Mouse (Mus musculus): ENCODE measurements around the gene Tjp1. TPM values are rescaled to one million over a fixed set of nuclear protein-coding genes. Genes with fewer than 3 reads are reported as not detected.

Tjp1 gene
- polyA plus RNA-seq, 1 experiment from 2014 or later = 30.7 TPM

DNA sequence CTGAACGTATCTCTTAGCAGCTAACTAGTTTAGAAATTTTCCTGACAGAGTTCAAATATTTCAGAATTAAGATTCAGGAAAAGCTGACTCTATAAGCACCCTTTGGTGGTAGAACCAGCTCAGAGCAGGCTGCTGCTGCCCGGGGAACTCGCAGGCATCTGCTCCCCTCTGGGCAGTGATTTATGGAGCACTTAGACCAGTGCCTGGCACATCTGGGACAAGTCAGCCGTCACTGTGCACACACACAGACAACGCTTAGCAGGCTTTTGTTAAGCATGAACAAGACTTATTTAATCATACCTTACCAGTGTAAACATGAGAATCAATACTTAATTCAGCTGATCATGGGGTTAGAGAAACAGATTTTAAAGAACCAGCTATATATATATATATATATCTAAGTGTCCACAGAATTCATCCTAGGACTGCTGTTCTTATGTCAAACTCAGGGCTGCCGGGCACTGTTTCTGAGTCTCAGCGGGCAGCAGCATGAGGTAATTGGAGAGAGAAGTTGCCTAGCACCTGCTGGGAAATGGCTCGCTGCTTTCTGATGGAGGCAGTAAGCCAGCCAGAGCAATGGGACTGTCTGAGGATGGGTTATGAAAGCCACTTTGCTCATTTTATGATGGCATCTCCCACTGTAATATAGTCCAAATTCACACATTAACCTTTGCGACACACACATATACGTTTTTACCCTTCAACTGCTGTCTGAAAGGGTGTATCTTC is 14.0 kb downstream of the Tjp1 start:
- Histone ChIP-seq H3K4me2 (no peak overlapping the region), H3K36me3 (replicated peaks) (no peaks in the 10 kb centered on the region), H3K9me3 (no peaks in the 10 kb centered on the region), H3K9ac (no peak overlapping the region), H3K27ac (no peak overlapping the region), H3K4me3 (replicated peaks) (no peak overlapping the region), H3K4me1 (peaks cover 15% of the 10 kb centered on the region; the same call in 1 of the 2 replicates), H3K27me3 (0 out of 2 replicates have a peak, but pooled peaks cover 3% of the 10 kb centered on the region)
- 57% methylated on average over 10 of the region's 10 CpGs for WGBS
- no peak for ATAC-seq (ENCODE audit: low FRiP score)

DNA sequence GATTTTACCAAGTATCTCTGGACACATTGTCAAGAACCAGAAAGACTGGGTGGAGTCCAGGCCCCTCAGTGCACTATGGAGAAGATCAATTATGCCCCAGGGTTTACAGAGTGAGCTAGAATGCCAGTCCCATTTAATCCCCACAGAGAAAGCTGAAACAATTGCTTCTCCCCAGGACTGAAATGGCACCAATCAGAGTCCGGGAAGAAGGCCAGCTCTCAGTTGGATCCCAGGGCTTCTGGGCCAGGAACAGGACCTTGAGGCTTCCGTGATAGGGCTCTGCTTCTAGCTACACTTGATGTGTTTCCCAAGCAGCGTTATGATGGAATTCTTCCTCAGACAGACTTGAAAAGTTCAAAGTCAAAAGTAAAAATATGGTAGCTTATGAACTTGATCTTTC is 18.2 kb downstream of the Tjp1 start:
- Histone ChIP-seq H3K4me3 (replicated peaks) (no peak overlapping the region), H3K9ac (no peak overlapping the region), H3K27ac (no peak overlapping the region), H3K27me3 (no peaks in the 10 kb centered on the region), H3K4me2 (no peak overlapping the region), H3K9me3 (no peaks in the 10 kb centered on the region), H3K4me1 (peaks cover 3% of the 10 kb centered on the region; the same call in 1 of the 2 replicates), H3K36me3 (replicated peaks) (no peaks in the 10 kb centered on the region)
- no peak for ATAC-seq (ENCODE audit: low FRiP score)
- 48% methylated on average over 3 of the region's 3 CpGs for WGBS

DNA sequence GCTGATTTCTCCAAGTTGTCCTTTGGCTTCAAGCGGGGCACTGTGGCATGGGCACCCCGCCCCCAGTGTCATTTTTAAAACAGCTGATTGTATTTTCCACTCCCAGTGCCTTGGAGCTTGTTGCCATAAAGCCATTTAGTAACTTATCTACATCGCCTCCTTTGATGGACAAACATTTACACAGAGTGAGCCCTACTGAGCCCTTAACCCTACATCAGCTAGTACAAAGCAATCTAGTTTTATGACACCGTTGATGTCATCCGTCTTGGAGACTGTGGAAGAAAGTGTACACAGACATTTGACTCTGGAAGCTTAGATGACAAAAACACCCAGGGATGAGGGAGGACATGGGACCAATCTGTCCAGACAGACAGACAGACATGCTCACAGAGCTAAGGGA is 20.2 kb downstream of the Tjp1 start:
- Histone ChIP-seq H3K4me1 (peaks cover 3% of the 10 kb centered on the region; the same call in 1 of the 2 replicates), H3K9ac (no peak overlapping the region), H3K4me3 (replicated peaks) (no peak overlapping the region), H3K4me2 (no peak overlapping the region), H3K27ac (no peak overlapping the region), H3K36me3 (replicated peaks) (no peaks in the 10 kb centered on the region), H3K9me3 (no peaks in the 10 kb centered on the region), H3K27me3 (no peaks in the 10 kb centered on the region)
- WGBS = 96% methylated on average over 5 of the region's 5 CpGs
- no peak for ATAC-seq (ENCODE audit: low FRiP score)

DNA sequence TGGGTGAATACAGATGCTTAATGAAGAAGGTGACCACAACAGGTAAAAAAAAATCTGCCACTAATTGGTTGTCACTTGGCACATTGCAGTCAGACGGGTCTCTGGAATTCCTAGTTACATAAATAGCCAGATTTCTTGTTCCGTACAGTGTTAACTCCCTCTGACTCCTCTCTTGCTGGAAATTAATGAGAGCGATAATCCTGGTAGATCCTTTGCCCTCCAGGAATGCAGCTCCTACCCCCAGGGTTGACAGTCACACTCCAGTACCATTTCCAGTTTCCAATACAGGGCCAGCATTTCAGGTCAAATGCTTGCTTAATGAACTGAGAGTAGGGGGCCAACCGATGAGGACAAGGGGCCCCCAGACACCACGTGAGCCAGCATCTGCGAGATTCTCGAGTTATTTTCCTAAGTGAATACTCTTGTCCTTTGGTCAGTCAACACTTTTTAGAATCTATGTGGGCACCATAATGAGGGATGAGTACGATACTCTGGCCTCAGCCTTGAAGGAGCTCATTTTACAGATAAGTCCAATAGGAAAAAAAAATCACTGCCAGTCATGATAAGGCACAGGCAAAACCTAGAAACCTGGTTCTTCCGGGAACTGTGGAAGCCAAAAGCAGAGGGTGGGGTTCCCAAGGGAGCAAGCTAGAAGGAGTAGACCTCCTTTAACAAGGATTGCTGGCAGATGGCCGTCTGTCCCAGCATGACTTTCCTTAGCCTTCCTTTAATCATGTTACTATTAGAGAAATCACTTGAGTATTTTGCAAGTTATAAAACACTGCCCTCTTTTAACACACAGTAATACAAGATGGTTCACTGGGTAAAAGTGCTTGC is 24.9 kb downstream of the Tjp1 start:
- no peak overlapping the region for H3K27ac ChIP-seq
- no peak for ATAC-seq (ENCODE audit: low FRiP score)
- H3K27me3 ChIP-seq = no peaks in the 10 kb centered on the region
- H3K9me3 ChIP-seq = 0 out of 2 replicates have a peak, but pooled peaks cover 4% of the 10 kb centered on the region
- no peaks in the 10 kb centered on the region for H3K4me1 ChIP-seq
- 73% methylated on average over 10 of the region's 10 CpGs for WGBS
- no peak overlapping the region for H3K9ac ChIP-seq
- H3K36me3 ChIP-seq (replicated peaks) = no peaks in the 10 kb centered on the region
- no peak overlapping the region for H3K4me3 ChIP-seq (replicated peaks)
- H3K4me2 ChIP-seq = no peak overlapping the region

DNA sequence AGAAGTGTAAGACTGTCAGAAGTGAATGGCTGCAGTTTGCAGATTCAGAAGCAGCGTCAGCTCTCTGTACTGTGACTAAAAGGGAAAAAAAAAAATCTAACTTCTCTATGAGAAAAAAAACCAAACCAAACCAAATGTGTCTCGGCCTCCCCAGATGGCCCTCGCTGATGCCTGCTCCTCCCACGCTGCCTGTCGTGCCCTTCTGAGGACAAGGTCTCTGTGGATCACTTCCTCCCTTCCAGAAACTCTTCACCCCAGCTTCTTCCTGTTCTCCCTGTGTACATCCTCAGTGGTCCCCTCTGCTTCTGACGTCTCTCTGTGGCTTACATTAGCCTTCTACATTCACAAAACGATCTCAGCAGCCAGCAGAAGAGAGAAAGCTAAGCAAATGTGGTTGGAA is 26.8 kb downstream of the Tjp1 start:
- no peaks in the 10 kb centered on the region for H3K27me3 ChIP-seq
- H3K4me2 ChIP-seq = no peak overlapping the region
- H3K4me1 ChIP-seq = no peaks in the 10 kb centered on the region
- ATAC-seq (ENCODE audit: low FRiP score) = no peak
- no peaks in the 10 kb centered on the region for H3K36me3 ChIP-seq (replicated peaks)
- 0 out of 2 replicates have a peak, but pooled peaks cover 4% of the 10 kb centered on the region for H3K9me3 ChIP-seq
- H3K27ac ChIP-seq = no peak overlapping the region
- 86% methylated on average over 7 of the region's 7 CpGs for WGBS
- no peak overlapping the region for H3K4me3 ChIP-seq (replicated peaks)
- H3K9ac ChIP-seq = no peak overlapping the region

DNA sequence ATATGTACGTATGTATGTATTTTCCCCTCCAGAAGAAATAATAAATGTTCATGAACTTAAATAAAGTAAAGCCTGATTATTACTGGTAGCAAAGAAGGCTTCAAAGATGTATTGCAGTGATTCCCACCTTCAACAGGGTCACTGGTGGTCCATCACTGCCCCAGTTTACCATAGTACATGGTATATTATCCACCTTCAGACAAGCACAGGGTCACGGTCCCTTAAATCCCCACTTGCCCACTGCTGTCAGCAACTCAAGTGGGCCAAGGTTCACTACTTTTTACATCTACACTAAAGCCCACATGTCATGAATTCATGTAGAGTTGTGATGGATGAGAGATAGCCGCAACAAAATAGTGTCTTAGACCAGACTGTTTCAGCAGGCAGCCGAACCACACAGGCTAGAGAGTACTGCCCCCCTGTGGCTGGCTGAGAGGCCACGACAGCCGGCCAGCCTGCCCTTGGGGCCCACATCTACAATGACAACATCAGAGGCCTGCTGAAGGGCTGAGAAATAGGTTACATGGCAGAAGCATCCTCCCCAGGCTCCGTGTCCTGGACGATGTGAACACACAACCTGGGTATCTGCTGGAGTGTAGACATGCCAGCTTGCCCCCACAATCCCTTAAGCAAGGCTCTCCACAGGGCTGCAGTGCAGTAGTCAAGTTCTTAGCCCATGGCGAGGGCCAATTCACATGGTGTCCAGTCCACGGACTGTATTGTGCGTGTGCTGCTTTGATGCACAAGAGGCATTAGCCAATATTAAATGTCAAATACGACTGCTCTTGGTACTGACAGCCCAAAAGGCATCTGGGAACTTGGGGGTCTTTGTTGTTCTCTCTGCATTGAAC is 29.6 kb downstream of the Tjp1 start:
- no peaks in the 10 kb centered on the region for H3K36me3 ChIP-seq (replicated peaks)
- no peak overlapping the region for H3K4me2 ChIP-seq
- H3K27me3 ChIP-seq = no peaks in the 10 kb centered on the region
- H3K9me3 ChIP-seq = 0 out of 2 replicates have a peak, but pooled peaks cover 4% of the 10 kb centered on the region
- 51% methylated on average over 12 of the region's 12 CpGs for WGBS
- no peak overlapping the region for H3K9ac ChIP-seq
- H3K4me1 ChIP-seq = no peaks in the 10 kb centered on the region
- H3K27ac ChIP-seq = no peak overlapping the region
- no peak overlapping the region for H3K4me3 ChIP-seq (replicated peaks)
- ATAC-seq (ENCODE audit: low FRiP score) = peak; percentile 46; the same call in 1 of the 2 replicates

DNA sequence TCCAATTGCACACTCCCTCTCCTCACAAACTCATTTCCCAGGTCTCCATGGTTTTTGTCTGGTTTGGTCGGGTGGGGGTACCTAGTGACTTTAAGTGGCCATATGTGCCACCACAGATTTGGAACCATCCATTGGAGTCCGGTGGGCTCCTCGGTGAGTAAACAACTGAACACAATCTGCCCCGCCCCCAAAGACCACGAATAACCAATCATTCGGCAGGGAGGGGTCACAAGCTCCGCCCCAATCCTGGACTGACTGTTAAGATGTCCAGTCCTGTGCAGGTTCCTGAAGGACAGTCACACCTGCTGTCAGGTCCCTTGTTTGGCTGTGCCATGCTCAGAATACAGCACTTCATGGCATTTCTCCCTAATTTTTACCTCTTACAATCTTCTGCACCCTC is 37.1 kb downstream of the Tjp1 start:
- no peaks in the 10 kb centered on the region for H3K36me3 ChIP-seq (replicated peaks)
- H3K4me2 ChIP-seq = no peak overlapping the region
- 88% methylated on average over 7 of the region's 7 CpGs for WGBS
- no peak for ATAC-seq (ENCODE audit: low FRiP score)
- H3K4me3 ChIP-seq (replicated peaks) = no peak overlapping the region
- no peaks in the 10 kb centered on the region for H3K9me3 ChIP-seq
- peaks cover 7% of the 10 kb centered on the region for H3K4me1 ChIP-seq
- H3K9ac ChIP-seq = no peak overlapping the region
- no peaks in the 10 kb centered on the region for H3K27me3 ChIP-seq
- no peak overlapping the region for H3K27ac ChIP-seq

DNA sequence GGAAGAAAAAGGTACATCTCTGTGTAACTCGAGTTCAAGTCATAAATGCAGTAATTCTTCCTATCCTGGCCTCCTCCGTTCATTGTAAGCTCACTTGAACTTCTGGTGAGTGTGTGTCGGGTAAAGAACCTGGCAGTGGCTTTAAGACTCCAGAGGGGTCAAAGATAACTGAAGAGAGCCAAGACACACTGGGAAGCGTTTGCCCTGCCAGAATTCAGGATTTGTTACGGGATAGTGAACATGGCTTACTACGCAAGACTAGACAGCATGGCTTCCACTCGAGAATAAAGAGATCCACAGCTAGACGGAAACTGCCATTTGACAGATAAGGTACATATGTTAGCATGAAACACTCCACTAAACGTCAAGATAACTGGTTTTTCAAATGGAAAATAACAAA is 37.8 kb downstream of the Tjp1 start:
- Histone ChIP-seq H3K27me3 (no peaks in the 10 kb centered on the region), H3K9me3 (no peaks in the 10 kb centered on the region), H3K27ac (no peak overlapping the region), H3K9ac (no peak overlapping the region), H3K4me1 (peaks cover 7% of the 10 kb centered on the region), H3K4me2 (no peak overlapping the region), H3K4me3 (replicated peaks) (no peak overlapping the region), H3K36me3 (replicated peaks) (no peaks in the 10 kb centered on the region)
- 79% methylated on average over 9 of the region's 9 CpGs for WGBS
- no peak for ATAC-seq (ENCODE audit: low FRiP score)

DNA sequence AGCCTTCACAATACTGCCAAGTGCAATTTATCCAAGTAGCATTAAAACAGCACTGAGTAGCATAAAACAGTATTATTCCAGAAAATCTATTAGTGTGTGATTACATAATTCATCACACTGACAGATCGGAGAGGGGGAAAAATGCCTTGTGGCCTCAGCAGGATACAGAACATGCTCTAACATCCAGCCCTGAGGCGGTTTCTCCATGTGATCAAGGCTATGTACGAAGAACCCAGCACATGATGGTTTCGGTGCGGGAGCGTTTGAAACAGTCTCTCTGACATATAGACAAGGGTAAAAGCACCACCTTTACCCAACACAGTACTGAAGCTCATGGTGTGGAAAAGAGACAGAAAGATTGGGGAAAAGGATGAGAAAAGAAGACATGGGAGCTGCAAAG is 38.4 kb downstream of the Tjp1 start:
- no peak for ATAC-seq (ENCODE audit: low FRiP score)

DNA sequence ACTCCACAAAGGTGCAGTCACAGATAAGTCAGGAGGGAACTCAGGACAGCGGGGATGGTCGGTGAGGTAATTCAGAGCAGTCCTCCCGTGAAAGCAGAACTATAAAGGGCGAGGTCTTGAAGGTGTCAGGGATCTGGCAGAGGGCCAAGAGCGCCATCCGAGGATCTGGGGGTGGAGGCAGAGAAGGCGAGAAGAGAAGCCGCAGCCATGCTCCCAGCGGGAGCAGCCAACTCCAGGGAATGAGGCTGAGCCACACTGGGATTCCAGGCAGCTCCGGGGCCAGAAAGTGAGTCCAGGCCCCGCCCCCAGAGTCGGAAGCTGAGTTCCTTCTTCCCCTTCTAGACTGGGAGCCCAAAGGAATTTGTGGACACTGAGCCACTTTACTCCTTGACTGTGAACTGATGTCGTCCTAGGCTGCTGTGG is 41.3 kb downstream of the Tjp1 start:
- peak; percentile 60; the same call in 1 of the 2 replicates for ATAC-seq (ENCODE audit: low FRiP score)
- H3K27ac ChIP-seq = no peak overlapping the region

More for the DNA sequence above, 38.4 kb downstream of the Tjp1 start:
- Histone ChIP-seq H3K4me2 (no peak overlapping the region), H3K9me3 (no peaks in the 10 kb centered on the region), H3K36me3 (replicated peaks) (no peaks in the 10 kb centered on the region), H3K27me3 (no peaks in the 10 kb centered on the region), H3K27ac (no peak overlapping the region), H3K4me3 (replicated peaks) (no peak overlapping the region), H3K9ac (no peak overlapping the region), H3K4me1 (peaks cover 7% of the 10 kb centered on the region)
- WGBS = 93% methylated on average over 6 of the region's 6 CpGs

DNA sequence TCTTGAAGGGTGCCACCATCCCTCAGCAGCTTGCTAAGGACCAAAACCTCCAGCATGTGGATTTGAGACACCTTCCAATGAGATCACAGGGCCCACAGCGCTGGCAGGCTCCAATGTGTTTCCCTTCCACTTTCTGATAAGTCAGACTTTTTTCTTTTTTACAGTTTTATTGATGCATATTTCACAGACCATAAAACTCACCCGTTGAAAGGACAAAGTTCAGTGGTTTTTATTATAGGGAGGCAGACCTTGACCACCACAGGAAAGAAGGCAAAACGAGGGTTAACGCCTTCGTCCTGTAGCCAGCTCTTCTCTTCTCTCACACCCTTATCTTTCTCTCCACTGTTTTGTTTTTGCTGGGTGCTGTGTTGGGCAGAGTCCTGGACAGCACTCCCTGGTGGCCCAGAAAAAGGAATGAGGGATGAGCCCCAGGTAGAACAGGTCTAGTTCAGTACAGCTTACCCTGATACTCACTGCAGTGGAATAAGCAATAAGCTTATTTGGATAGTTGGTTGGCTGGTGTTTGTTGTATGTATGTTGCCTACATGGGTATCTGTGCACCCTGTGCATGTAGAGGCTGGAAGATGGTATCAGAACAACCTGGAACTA is 43.3 kb downstream of the Tjp1 start:
- ATAC-seq (ENCODE audit: low FRiP score) = no peak
- 77% methylated on average over 5 of the region's 5 CpGs for WGBS
- Histone ChIP-seq H3K4me3 (replicated peaks) (no peak overlapping the region), H3K9ac (no peak overlapping the region), H3K4me1 (peaks cover 7% of the 10 kb centered on the region), H3K4me2 (no peak overlapping the region), H3K9me3 (no peaks in the 10 kb centered on the region), H3K27me3 (no peaks in the 10 kb centered on the region), H3K36me3 (replicated peaks) (no peaks in the 10 kb centered on the region), H3K27ac (no peak overlapping the region)

More for the DNA sequence above, 41.3 kb downstream of the Tjp1 start:
- no peak overlapping the region for H3K4me3 ChIP-seq (replicated peaks)
- H3K9ac ChIP-seq = no peak overlapping the region
- no peaks in the 10 kb centered on the region for H3K27me3 ChIP-seq
- H3K4me2 ChIP-seq = peak overlapping the region; percentile 32
- 9% methylated on average over 13 of the region's 13 CpGs for WGBS
- no peaks in the 10 kb centered on the region for H3K9me3 ChIP-seq
- H3K4me1 ChIP-seq = peaks cover 7% of the 10 kb centered on the region
- H3K36me3 ChIP-seq (replicated peaks) = no peaks in the 10 kb centered on the region
